8 mouse cellular contexts compared by ENCODE assay signal in the genomic region with DNA sequence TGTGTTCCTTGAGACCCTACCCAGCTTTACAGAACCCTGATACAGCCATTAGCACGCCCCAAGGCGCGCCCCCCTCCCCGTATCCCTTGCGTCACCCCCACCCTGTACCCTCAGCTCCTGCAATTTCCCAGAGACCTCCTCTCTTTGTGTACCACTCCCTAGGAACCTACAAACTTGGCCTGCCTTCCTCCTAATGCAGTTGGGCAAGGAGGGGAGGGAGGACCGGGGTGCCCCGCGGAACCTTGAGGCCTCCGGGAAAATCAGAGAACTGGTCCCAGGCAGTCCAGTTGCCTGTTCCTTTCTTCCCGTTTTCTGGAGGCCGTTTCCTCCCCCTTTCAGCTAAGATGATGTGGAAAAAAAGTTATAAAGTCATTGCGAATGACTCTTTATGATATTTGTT. TPM values are rescaled to one million over a fixed set of nuclear protein-coding genes. Genes with fewer than 3 reads are reported as not detected.
DNase-seq lines count a peak whose midpoint lies in the region; ATAC-seq and TF ChIP-seq lines count a peak whose summit lies in the region.

No protein-coding gene starts in this region.

- no peak overlapping the region for H3K27ac ChIP-seq in left cerebral cortex, adult 2 months
- H3K27ac ChIP-seq in hindbrain, embryonic 14.5 days, result no peak overlapping the region
- H3K27ac ChIP-seq in midbrain, embryonic 10.5 days (replicated peaks), result peak overlapping the region; percentile 97

- no peak for TF ChIP-seq CTCF in left cerebral cortex, adult 2 months (IDR thresholded peaks at IDR 0.05)

- H3K4me3 ChIP-seq in left cerebral cortex, adult 2 months, result peak overlapping the region; percentile 72
- H3K4me3 ChIP-seq in hindbrain, embryonic 14.5 days (replicated peaks; ENCODE audit: low read length), result peak overlapping the region; percentile 83
- peak overlapping the region; percentile 85 for H3K4me3 ChIP-seq in midbrain, embryonic 10.5 days

- no peak for ATAC-seq in hindbrain, embryonic 14.5 days (ENCODE audit: low FRiP score)

- H3K27me3 ChIP-seq in hindbrain, embryonic 14.5 days (ENCODE audit: control insufficient read depth, insufficient read depth, low read length), result no peaks in the 10 kb centered on the region
- H3K27me3 ChIP-seq in midbrain, embryonic 10.5 days (ENCODE audit: low read depth, poor library complexity, severe bottlenecking), result 0 out of 2 replicates have a peak, but pooled peaks cover 4% of the 10 kb centered on the region

- intact Hi-C loops in left cerebral cortex, adult 2 months (cut with DNase I), result no loop called here

- peak overlapping the region; percentile 72 for H3K9ac ChIP-seq in hindbrain, embryonic 14.5 days

- H3K4me1 ChIP-seq in hindbrain, embryonic 14.5 days (replicated peaks; ENCODE audit: control insufficient read depth, insufficient read depth, low read length), result no peaks in the 10 kb centered on the region; the same call in 1 of the 2 replicates
- H3K4me1 ChIP-seq in midbrain, embryonic 10.5 days, result peaks cover 10% of the 10 kb centered on the region

- H3K9me3 ChIP-seq in hindbrain, embryonic 14.5 days (ENCODE audit: control insufficient read depth, low read length), result no peaks in the 10 kb centered on the region
- H3K9me3 ChIP-seq in midbrain, embryonic 10.5 days (replicated peaks), result no peaks in the 10 kb centered on the region

- no peaks in the 10 kb centered on the region for H3K36me3 ChIP-seq in hindbrain, embryonic 14.5 days (replicated peaks; ENCODE audit: control insufficient read depth, insufficient read depth)
- no peaks in the 10 kb centered on the region for H3K36me3 ChIP-seq in midbrain, embryonic 10.5 days

- H3K4me2 ChIP-seq in hindbrain, embryonic 14.5 days (replicated peaks), result peak overlapping the region; percentile 94

- 10% methylated on average over 12 of the region's 12 CpGs for WGBS in hindbrain, embryonic 14.5 days
- WGBS in midbrain, embryonic 10.5 days, result 9% methylated on average over 12 of the region's 12 CpGs

- DNase-seq in left cerebral cortex, adult 2 months (ENCODE audit: extremely low spot score in 1 of 2, low spot score in 2 of 2), result no peak
- DNase-seq in left cerebral cortex, adult 18-20 months (ENCODE audit: low spot score in 2 of 2), result no peak
- peak; percentile 42 for DNase-seq in embryo, embryonic 10.5 days (ENCODE audit: low spot score)
- DNase-seq in hindbrain, embryonic 14.5 days (ENCODE audit: low spot score), result no peak
- peak; percentile 33 for DNase-seq in midbrain, embryonic 10.5 days (ENCODE audit: low spot score)
- DNase-seq in urinary bladder, adult 2 months (ENCODE audit: low spot score), result no peak
- no peak for DNase-seq in urinary bladder, postnatal 10 days (ENCODE audit: low spot score)
- no peak for DNase-seq in gastrocnemius, postnatal 10 days

RNA-seq across cellular contexts. Expression of a gene that starts 1.3 kb away (rescaled TPM):
- 10 to 100 TPM; 14.0 to 15.1 TPM for total RNA-seq in left cerebral cortex, adult 2 months (2021)
- total RNA-seq in left cerebral cortex, adult 18-20 months (2021), result 10 to 100 TPM; 16.2 to 17.3 TPM
- 15.9 and 18.8 TPM in 2 replicates for polyA plus RNA-seq in hindbrain, embryonic 14.5 days (2014; fragmentation: Nextera tagmentation; extraction: Ambion mirVana)
- polyA plus RNA-seq in midbrain, embryonic 10.5 days (2016; fragmentation: Nextera tagmentation; extraction: Ambion mirVana), result 14.1 and 16.7 TPM in 2 replicates
- polyA plus RNA-seq in urinary bladder, adult 2 months (2012; rRNA removed), result 8.9 and 9.3 TPM in 2 replicates
- 1 to 10 TPM; 6.6 to 8.4 TPM for total RNA-seq in gastrocnemius, postnatal 10 days (2021)

RNA-seq across cellular contexts. Expression of a gene that starts 43.2 kb away (rescaled TPM):
- total RNA-seq in left cerebral cortex, adult 2 months (2021), result 100 to 1,000 TPM; 373 to 381 TPM
- total RNA-seq in left cerebral cortex, adult 18-20 months (2021), result 100 to 1,000 TPM; 352 to 354 TPM
- polyA plus RNA-seq in hindbrain, embryonic 14.5 days (2014; fragmentation: Nextera tagmentation; extraction: Ambion mirVana), result 99.4 and 117 TPM in 2 replicates
- 109 and 137 TPM in 2 replicates for polyA plus RNA-seq in midbrain, embryonic 10.5 days (2016; fragmentation: Nextera tagmentation; extraction: Ambion mirVana)
- 42.5 and 48.5 TPM in 2 replicates for polyA plus RNA-seq in urinary bladder, adult 2 months (2012; rRNA removed)
- total RNA-seq in gastrocnemius, postnatal 10 days (2021), result 10 to 100 TPM; 30.0 to 37.7 TPM

Comparison
In these comparisons a context has a peak if more than half of its experiments do, and no peak if none do; other contexts are left out.
1. DNase-seq: peak in embryo, embryonic 10.5 days (single experiment) and midbrain, embryonic 10.5 days (single experiment); none in left cerebral cortex, adult 2 months (0 of 2), left cerebral cortex, adult 18-20 months (0 of 2), hindbrain, embryonic 14.5 days (single experiment), urinary bladder, adult 2 months (single experiment), urinary bladder, postnatal 10 days (single experiment) and gastrocnemius, postnatal 10 days (single experiment).
2. RNA of a gene that starts 43.2 kb away (total RNA-seq): 373 to 381 TPM in left cerebral cortex, adult 2 months and 352 to 354 TPM in left cerebral cortex, adult 18-20 months; 30.0 to 37.7 TPM in gastrocnemius, postnatal 10 days; every median in the first group is over 4 times any median in the second.
3. Peak in every context shown above with its lines, with median percentiles within 50 percentile points of each other: H3K4me3 ChIP-seq.